Mouse (Mus musculus): ENCODE measurements around the gene Ankrd33b.

Gene Ankrd33b

DNA sequence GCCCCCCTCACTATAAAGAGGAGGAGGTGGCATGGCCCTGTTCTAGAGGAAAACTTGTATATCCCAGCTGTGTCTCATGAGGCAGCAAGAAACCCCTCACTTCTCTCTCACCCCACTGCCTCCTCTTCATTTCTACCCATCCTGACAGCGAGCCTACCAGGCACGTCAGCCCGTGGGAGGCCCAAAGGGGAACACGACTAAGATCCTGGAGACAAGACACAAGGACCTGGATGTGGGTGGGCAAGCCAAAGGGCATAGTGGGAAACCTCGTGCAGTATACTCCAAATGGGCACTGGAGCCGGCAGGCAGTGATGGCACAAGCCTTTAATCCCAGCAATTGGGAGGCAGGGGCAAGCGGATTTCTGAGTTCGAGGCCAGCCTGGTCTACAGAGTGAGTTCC, 1.0 kb upstream of the Ankrd33b start:
- no peak for DNase-seq (ENCODE audit: low spot score in 2 of 2)

DNA sequence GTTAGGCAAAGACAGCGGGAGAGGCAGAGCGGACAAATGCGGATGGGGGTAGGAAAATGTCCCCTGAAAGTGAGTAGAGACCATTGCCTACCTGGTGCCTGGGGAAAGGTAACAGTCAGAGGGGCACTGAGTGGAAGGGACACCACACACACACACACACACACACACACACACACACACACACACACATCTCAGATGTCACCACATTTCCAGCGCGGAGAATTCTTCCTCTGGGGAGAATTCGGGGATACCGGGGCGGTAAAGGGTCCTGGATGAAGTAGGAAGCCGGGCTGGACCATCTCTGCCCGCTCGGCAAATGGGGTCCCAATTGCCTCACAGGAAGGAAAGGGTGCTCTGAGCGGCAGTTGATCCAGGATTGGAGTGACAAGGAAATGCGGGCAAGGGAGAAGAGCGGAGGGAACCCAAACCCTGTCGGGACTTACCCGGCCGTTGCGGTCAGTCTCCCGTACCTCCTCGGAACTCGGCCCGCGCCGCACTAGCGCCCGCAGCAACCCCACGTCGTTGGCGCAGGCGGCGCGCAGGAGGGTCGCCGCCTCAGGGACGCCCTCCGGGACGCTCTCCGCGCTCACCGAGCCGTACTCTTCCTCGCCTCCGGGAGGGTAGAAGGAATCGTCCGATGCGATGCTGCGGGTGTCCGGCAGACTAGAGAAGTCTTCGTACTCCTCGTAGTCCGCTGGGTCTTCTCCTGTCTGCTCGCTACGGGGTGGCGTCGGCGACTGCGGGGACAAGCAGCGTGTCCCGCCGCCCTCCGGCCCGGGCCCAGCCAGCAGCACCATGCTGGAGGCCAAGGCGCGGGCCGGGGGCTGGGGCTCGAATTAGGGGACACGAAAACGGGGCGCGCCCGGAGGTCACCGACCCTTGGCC, 688 bp downstream of the Ankrd33b start:
- DNase-seq (ENCODE audit: low spot score in 2 of 2), result no peak

DNA sequence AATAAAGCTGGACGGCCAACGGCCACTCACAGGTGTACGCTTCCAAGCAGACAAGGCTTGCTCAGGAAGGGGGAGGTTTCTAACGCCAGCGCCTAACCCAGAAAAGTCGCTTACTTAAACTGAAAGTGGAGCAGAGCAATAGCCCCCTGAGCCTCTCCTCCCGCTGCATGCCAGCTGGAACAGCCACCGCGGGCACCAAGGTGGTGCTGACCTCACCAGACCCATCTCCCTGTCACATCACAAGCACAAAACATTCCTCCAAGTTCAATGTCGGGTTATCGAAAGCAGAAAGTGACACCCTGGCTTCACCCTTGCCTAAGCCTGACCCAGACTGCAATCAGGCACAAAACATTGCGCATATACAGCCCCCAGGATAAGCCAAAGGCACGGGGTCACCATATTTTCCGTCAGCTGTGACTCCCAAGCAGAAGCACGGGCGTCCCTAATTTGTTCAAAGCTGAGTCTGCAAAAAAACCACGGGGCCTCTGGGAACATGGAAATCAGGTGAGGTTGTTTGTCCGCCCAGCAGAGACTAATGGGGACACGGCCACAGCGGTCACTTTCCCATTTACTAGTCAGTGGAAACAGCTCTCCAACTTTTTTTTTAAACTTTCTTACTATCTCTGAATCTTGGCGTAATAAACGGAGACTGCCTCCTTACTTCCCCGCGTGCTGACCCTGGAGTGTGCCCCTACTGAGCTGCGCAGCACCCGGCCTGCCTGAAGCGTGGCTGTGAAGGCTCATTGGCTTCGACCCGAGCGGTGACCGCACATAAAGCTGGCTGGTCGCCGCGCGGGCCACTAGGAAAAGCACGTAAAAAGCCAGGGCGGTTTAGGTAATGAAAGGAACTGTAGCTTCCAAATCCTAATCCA, 1.6 kb downstream of the Ankrd33b start:
- DNase-seq (ENCODE audit: low spot score in 2 of 2), result no peak

DNA sequence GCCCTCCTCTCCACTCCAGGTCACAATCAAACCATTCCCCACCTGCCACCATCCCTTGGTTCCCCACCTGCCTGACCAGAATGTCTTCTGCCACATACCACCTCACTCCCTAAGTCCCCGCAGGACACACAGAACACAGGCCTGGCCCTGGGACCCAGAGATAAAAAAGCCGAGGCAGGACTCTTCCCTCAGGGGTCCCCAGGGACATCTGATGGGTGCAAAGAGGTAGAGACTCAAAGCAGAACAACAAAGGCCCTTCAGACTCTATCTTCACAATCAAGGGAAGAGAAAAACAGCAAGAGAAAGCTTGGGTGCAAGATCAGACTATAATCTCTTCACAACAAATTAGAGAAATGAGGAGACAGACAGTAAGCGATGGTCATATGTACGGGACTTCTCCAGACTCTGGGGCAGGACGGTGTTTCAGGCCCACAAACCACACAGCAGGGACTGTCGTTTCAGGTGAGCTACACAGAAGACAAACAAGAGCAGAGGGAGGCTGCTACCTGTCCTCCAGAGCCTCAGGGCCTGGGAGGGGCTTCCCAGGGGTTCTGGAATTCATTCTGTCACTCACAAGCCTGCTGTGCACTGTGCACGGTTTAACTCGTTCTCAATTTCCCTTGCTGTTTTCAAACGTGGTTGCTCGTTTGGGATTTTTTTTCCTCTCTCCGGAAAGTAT, 2.3 kb downstream of the Ankrd33b start:
- DNase-seq (ENCODE audit: low spot score in 2 of 2), result no peak

DNA sequence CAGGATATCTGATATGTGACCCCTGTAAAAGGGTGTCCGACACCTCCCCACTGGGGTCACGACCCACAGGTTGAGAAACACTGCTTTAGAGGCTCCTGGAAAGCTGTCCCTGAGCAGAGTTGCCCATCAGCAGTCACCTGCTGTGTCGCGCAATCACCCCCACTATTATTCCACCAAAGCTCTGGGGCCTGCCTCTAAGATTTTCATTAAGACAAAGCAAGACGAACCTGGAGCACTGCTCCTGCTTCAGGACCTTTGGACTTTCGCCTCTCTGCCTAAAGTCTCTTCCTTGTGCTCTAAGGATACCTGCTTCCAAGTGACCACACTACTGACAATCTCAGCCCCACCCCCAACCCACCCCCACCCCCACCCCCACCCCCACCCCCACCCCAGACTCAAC, 3.1 kb downstream of the Ankrd33b start:
- no peak for DNase-seq (ENCODE audit: low spot score in 2 of 2)

DNA sequence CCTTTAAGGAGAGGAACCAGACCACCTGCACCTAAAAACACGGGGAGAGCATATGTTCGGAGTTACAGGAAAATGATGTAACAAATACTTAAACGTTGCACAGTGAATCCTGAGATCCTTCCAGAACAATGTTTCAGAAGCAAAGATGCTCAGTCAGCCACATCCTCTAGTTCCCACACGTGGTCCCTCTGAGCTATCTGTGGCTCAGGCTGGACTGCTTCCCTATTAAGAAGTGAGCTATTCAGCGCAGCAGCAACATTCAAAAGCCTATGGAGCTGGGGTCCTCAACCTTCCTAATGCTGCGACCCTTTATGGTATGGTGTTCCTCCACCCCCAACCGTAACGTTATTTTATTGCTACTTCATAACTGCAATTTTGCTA, 3.6 kb downstream of the Ankrd33b start:
- no peak for DNase-seq (ENCODE audit: low spot score in 2 of 2)

DNA sequence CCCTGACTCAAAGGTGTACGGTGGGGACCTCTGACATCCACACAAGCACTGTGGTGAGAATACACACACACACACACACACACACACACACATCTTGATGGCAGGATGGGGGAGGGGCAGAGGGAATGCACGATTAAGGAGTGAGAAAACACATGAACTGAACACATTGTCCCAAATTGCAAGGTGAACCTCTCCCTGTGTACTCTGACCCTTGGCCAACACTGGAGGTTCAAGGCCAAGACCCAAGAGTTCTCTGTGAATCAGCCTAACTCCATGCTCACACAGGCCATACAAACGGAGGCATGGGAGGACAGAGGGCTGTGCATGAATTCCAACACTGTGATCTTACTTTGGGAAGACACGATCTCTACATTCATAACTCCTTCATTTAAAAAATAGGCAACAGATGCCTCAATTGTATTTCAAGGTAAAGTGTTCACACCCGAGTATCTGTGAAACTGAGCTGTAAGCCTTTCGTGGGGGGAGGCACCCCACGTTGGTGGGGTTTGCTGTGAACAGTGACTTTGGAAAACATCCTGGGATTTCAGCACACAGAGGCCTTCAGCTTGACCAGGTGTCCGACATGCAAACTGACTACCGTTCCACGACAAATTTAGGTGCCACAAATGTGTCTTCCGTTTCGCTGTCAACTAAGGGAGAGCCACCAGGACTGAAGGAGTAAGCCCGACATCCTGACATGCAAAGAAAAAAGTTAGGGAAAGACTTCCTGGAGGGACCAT, 4.1 kb downstream of the Ankrd33b start:
- no peak for DNase-seq (ENCODE audit: low spot score in 2 of 2)

DNA sequence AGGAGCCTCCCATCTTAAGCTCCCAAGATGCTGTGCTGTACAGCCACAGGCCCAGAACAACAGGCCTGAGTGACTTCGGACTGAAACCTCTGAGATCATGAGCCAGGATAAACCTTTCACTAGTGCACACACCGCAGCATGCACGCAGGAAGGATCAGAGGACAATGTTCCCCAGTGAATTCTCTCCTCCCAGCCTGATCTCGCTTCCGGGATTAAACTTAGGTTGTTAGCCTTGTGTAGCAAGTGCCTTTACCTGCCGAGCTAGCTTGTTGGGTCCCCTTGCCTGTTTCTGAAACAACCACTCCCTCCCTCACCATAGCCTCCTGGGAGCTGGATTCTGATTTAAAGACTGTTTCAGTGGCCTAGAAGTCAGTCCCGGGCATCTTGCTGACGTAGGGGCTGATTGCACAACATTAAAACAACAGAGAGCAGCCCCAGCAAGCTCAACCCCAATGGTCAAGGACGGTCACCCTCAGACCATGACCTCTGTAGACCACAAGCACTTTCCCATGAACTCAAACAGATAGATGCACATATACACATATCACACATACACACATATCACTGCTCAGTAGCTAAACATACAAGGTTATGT, 6.2 kb downstream of the Ankrd33b start:
- DNase-seq (ENCODE audit: low spot score in 2 of 2), result no peak

DNA sequence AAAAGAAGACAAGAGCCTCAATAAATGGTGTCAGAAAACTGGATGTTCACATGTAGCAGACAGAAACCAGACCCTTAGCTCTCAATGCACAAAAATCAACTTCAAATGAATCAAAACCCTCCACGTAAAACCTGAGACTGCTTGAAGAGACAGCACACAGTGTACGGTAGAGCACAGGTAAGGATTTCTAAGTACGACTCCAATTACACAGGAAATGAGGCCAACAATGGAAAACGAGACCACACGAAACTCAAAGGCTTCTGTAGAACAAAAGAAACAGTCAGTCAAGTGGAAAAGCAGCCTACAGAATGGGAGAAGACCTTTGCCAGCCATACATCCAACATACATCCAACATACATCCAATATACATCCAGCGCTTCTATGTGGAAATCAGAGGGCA, 6.9 kb downstream of the Ankrd33b start:
- no peak for DNase-seq (ENCODE audit: low spot score in 2 of 2)

DNA sequence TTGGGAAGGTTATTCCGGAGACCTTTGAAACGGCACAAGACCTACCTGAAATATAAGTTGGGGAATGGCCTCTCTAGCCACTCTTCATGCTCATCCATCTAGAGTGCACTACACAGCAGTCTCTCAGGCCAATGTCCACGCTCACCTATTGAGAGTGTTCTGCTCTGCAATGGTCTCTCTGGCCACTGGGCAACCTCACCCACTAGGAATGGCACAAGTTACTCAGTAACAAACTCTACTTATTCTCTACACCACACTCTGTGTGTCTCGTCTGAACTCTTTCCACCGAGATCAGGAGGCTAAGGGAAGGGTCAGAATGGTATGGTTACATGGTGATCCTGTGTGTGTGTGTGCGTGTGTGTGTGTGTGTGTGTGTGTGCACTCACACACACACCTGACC, 7.7 kb downstream of the Ankrd33b start:
- no peak for DNase-seq (ENCODE audit: low spot score in 2 of 2)

DNA sequence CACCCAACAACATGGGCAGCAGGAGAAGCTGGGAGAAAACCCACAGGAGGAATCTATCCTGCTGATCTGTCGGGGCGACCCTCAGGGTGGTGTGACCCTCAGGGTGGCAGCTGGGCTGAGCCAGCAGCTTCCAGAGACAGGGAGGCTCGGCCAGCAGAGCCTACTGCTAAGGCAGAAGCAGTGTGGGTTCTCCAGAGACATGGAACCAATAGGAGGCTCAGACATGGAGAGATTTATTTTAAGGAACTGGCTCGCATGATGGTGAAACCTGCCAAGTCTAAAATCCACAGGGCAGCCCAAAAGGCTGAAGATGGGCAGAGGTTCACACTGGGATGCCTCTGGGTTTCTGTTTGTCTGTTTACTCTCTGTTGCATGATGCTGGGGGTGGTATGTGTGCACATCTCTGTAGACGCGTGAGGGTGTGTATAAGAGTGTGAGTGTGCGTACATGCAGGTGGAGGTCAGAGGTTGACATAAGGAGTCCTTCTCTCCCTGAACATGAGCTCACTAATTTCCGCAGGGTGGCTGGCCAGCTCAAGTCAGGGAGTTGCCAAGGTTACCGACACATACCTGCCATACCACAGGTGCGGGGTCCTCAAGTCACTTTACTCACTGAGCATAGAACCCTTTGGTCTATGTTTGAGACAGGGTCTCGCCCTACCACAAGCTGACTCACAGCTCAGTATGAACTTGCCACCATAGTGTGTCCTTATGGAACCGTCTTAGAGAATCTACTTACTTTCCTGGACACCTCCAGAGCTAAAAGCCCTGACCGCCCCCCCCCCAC, 14.8 kb downstream of the Ankrd33b start:
- DNase-seq (ENCODE audit: low spot score in 2 of 2), result peak in 1 of 2 experiments; percentile 28

DNA sequence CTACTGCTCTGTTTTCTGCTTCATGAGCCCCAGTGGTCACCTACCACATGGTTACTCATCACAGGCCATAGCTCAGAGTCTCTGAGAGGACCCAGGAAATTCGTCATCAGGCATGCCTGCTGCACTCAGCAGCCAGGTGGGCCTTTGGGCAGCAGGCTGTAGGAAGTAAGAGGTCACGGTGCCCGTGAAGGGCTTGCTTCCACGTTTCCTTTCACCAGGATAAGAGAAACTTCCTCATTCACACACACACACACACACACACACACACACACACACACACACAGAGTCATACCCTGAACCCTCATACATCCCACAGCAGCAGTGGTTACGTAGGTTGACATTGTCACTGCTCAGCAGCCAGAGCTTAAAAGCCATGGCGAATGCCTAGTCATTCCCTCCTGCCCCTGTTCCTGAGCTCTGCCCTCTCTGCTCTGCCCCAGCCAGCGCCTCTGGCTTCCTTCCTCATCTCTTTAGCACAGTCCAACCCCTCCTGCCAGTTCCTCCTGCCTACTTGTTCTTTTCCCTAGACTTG, 17.6 kb downstream of the Ankrd33b start:
- DNase-seq (ENCODE audit: low spot score in 2 of 2), result peak in 1 of 2 experiments; percentile 9

DNA sequence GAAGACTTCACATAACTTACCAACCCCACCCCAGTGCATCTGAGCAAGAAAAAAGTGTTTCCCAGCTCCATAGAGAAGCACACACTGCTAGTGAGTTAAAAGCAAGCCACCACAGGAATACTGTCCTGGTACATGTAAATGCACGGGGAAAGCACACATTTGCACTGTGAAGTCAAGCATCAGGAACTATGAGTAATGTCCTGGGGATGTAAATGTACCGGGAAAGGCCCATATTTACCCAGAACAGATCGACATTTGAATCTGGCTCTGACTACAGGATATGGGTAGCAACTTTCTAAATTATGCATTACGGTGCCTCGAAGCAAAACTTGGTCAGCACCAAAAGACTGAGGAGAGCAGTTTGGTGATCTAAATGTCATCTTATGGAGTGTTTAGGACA, 18.5 kb downstream of the Ankrd33b start:
- DNase-seq (ENCODE audit: low spot score in 2 of 2), result no peak

DNA sequence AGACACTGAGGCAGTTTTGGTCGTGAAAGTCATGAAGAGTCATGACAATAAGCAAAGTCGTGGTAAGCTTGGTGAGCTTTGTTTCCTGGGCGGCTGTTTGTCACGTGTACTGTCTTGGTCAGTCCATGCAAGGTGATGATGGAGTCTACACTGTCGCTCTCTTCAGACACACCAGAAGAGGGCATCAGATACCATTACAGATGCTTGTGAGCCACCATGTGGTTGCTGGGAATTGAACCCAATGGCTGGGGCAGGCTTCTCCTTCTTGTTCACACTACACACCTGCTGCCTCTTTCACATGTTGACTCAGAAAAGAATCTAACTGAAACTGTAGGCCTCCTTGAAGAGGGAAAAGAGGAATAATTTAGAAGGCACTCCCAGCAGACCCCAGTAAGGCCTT, 19.3 kb downstream of the Ankrd33b start:
- no peak for DNase-seq (ENCODE audit: low spot score in 2 of 2)

DNA sequence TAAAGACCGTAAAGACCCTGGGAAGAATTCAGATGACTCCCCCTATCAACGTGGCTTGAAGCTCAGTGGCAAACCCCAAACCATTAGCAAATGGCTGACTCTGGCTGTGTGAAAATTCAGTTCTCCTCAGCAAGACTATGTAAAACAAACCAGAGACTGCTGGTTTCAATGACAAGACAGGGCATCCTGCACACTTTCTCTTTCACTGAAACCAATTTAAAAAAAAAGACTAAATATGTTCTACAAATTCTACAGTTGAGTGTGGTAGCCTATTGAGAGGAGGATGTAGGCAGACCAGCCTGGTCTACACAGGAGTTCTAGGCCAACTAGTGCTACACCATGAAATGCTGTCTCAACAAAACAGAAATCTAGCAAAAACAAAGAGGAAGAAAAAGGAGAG, 21.0 kb downstream of the Ankrd33b start:
- DNase-seq (ENCODE audit: low spot score in 2 of 2), result no peak

DNA sequence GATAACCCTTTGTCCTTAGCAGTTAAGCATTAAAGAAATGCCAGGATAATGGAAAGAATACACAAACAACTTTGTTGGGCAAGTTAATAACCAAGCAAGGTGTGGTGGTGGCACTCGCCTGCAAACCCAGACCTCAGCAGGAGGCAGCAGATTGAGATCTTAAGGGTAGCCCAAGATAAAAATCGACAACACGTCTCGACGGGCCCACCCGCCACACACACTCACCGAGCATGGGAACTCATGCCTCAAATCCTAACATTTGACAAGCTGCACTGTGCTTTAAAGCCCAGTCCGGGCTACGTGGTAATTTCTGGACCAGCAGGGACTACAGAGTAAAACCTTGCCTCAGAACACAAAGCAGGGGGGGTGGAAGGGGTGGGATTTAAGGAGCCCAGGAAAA, 22.2 kb downstream of the Ankrd33b start:
- no peak for DNase-seq (ENCODE audit: low spot score in 2 of 2)

DNA sequence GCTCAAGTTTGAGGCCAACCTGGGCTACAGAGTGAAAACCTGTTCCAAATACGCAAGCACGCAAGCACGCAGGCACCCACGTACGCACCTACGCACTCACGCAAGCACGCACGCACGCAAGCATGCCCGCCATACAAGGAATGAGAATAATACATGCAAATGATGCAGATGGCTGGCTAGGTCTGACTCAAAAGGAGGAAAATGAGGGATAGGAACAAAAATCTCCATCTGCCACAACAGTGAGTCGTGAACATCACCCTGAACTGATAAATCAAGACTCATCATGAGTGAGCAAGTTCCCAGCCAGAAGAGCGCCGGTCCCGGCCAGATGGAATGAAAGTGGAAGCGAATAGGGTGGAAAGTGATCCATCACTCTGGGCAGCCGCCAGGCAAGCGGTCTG, 22.7 kb downstream of the Ankrd33b start:
- DNase-seq (ENCODE audit: low spot score in 2 of 2), result peak; percentile 60 to 78

DNA sequence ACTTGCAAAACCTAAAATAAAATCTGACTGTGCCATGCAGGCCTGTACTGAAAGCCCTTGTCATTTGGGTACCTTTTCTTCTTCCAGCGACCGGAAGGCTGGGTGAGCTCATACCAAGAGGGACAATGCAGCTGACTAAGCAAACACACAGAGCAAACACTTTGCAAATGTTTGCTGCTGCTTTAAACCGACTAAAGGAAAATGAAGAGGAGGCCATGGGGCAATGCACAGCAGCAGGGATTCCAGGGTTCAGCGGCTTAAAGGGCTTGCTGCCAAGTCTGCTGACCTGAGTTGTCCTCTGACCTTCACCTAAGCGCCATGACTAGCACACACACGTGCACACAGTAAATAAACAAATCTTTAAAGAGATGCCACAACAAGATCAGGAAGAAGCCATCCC, 23.9 kb downstream of the Ankrd33b start:
- DNase-seq (ENCODE audit: low spot score in 2 of 2), result no peak

DNA sequence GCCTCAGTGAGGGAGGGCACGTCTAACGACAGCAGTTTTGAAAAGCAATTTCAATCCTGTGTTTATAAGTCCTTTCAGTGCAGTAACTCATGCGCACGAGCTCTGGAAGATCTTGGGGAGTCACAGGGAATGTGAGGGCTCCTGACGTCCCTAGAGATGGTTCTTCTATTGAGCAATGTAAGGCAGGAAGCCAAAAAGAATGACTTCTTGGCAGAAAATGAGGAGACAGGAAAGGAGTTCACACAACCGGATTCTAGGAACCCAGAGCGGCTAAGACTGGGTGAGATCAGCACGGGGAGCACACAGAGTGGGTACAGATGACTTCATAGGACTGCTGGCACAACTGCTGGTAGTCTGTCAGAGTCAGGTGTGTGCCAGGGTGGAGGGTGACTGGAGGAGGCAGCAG, 25.0 kb downstream of the Ankrd33b start:
- DNase-seq (ENCODE audit: low spot score in 2 of 2), result no peak

DNA sequence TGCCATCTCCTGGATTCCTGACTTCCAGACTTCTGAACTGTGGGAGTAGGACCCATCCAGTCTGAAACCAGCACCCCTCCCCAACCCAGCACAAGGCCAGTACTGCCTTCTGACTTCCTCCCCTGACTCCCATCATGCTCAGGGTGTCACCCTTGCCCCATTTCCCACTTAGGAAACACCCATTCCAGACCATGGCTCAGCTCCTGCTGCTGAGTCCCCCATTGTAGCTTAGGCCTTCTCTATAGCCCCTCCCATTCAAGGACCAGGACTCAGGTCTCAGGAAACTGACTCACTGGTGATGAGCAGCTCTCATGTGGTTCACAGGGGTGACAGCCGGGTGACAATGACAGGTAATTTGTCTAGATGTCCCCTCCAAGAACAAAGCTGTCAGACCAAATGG, 25.5 kb downstream of the Ankrd33b start:
- DNase-seq (ENCODE audit: low spot score in 2 of 2), result no peak
